Mouse (Mus musculus) gastrocnemius, adult 18-20 months (tissue): ENCODE measurements around the gene Cdiptos. TPM values are rescaled to one million over a fixed set of nuclear protein-coding genes. Genes with fewer than 3 reads are reported as not detected.

Source experiments
- DNase-seq: peaks from one replicate; pipeline ENCODE4 v3.0.0; 2021; ENCODE audit warnings: low spot score
- total RNA-seq, 2 experiments: library from RNA; stranded (reverse); gene quantifications; 2 replicates each; pipeline ENCODE4 v1.2.3; 2021

Gene Cdiptos
- total RNA-seq, 2 experiments from 2014 or later, result 0.24 TPM; not detected in 1

- peak; percentile 92 for DNase-seq
Observed at GRCm38 (mm10) chr7:126928384-126929037, 47.4 kb downstream of the Cdiptos start, which contains the start of gene Kctd13. Kctd13 (plus strand) TSS chr7:126928879.

- no peak for DNase-seq
Observed at GRCm38 (mm10) chr7:126926299-126926698, 49.6 kb downstream of the Cdiptos start.

GRCm38 (mm10) chr7:126923999-126924398 lies 51.9 kb downstream of the Cdiptos start:
- no peak for DNase-seq

GRCm38 (mm10) chr7:126922624-126923060 lies 53.3 kb downstream of the Cdiptos start, which contains the start of gene Tmem219:
Tmem219 (minus strand) TSS chr7:126922917.
- DNase-seq, result peak; percentile 66

Other genes with a start within 250 kb of the Cdiptos start
- 10 to 100 TPM; 16.2 to 20.7 TPM for gene Mapk3, start 216.5 kb downstream of the Cdiptos start, total RNA-seq
- gene Gdpd3, start 209.8 kb downstream of the Cdiptos start, total RNA-seq, result under 1 TPM in 1 of 2 experiments, not detected in 1; 0.46 TPM
- gene Ypel3, start 199.1 kb downstream of the Cdiptos start, total RNA-seq, result 100 to 1,000 TPM in 1 of 2 experiments, 10 to 100 TPM in 1; 84.9 to 101 TPM
- gene Tbx6, start 194.6 kb downstream of the Cdiptos start, total RNA-seq, result under 1 TPM; 0.52 to 0.59 TPM
- gene Ppp4c, start 183.6 kb downstream of the Cdiptos start, total RNA-seq, result 10 to 100 TPM; 20.5 TPM
- 10 to 100 TPM; 65.3 to 75.7 TPM for gene Fam57b, start 178.4 kb downstream of the Cdiptos start, total RNA-seq
- not detected for gene 4930451I11Rik, start 144.5 kb downstream of the Cdiptos start, total RNA-seq
- gene Doc2a, start 128.7 kb downstream of the Cdiptos start, total RNA-seq, result not detected
- gene Hirip3, start 114.1 kb downstream of the Cdiptos start, total RNA-seq, result 1 to 10 TPM; 5.0 to 5.4 TPM
- gene Ino80e, start 113.7 kb downstream of the Cdiptos start, total RNA-seq, result 10 to 100 TPM in 1 of 2 experiments, 1 to 10 TPM in 1; 8.4 to 12.3 TPM
- gene Taok2, start 91.4 kb downstream of the Cdiptos start, total RNA-seq, result 10 to 100 TPM; 19.7 to 21.9 TPM
- 10 to 100 TPM in 1 of 2 experiments, 1 to 10 TPM in 1; 9.9 to 12.1 TPM for gene Tmem219, start 53.2 kb downstream of the Cdiptos start, total RNA-seq
- 1 to 10 TPM; 2.6 to 2.7 TPM for gene Kctd13, start 47.2 kb downstream of the Cdiptos start, total RNA-seq
- gene Asphd1, start 26.5 kb downstream of the Cdiptos start, total RNA-seq, result not detected
- gene Sez6l2, start 25.5 kb downstream of the Cdiptos start, total RNA-seq, result 1 to 10 TPM in 1 of 2 experiments, under 1 TPM in 1; 0.87 to 1.2 TPM
- 10 to 100 TPM; 30.7 to 31.5 TPM for gene Cdipt, start 184 bp downstream of the Cdiptos start, total RNA-seq
- gene Mvp, start 38.5 kb upstream of the Cdiptos start, total RNA-seq, result 10 to 100 TPM; 27.5 to 40.9 TPM
- gene Pagr1b, start 40.4 kb upstream of the Cdiptos start, total RNA-seq, result 1 to 10 TPM in 1 of 2 experiments, not detected in 1; 1.7 TPM
- 10 to 100 TPM in 1 of 2 experiments, 1 to 10 TPM in 1; 7.9 to 10.3 TPM for gene Pagr1a, start 41.3 kb upstream of the Cdiptos start, total RNA-seq
- gene Gm42742, start 45.0 kb upstream of the Cdiptos start, total RNA-seq, result 10 to 100 TPM; 12.9 to 16.9 TPM
- gene Prrt2, start 45.1 kb upstream of the Cdiptos start, total RNA-seq, result under 1 TPM in 1 of 2 experiments, not detected in 1; 0.84 TPM
- gene Maz, start 50.9 kb upstream of the Cdiptos start, total RNA-seq, result 10 to 100 TPM; 64.3 to 66.3 TPM
- gene Kif22, start 66.4 kb upstream of the Cdiptos start, total RNA-seq, result 1 to 10 TPM; 1.2 to 1.7 TPM
- not detected for gene Zg16, start 111.2 kb upstream of the Cdiptos start, total RNA-seq
- gene AI467606, start 115.3 kb upstream of the Cdiptos start, total RNA-seq, result under 1 TPM; 0.50 to 0.93 TPM
- under 1 TPM; 0.37 to 0.55 TPM for gene Qprt, start 146.1 kb upstream of the Cdiptos start, total RNA-seq
- gene Spn, start 161.7 kb upstream of the Cdiptos start, total RNA-seq, result under 1 TPM; 0.07 to 0.14 TPM
- 10 to 100 TPM; 25.1 to 26.8 TPM for gene Cd2bp2, start 220.0 kb upstream of the Cdiptos start, total RNA-seq
- gene Tbc1d10b, start 232.4 kb upstream of the Cdiptos start, total RNA-seq, result 10 to 100 TPM; 26.4 to 29.5 TPM
- over 10,000 TPM; 24,635 to 28,732 TPM for gene Mylpf, start 232.8 kb upstream of the Cdiptos start, total RNA-seq